Mouse (Mus musculus): ENCODE measurements around the gene Olfr351. TPM values are rescaled to one million over a fixed set of nuclear protein-coding genes. Genes with fewer than 3 reads are reported as not detected.

Gene Olfr351
- total RNA-seq (2022): not detected

DNA sequence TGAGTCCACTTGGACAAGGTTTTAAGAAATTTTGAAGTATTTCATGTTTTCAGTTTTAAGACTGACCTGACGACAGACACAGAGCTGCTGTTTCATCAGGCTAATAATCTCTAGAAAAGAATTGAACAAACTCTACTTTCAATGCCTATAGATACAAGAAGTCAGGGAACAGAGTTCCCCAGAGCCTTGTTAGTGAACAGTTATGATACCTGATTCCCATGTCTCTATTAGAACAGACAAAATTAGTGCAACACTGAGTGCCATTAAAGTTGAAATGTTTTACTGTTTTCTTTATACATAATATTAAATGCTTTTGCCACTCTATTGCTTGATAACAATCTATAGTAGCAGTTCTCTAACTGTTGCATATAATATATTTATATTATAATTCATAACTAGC is at the start of gene Olfr351:
Gene Olfr351, minus strand, starts transcription at position 101 of the 400 bp plus-strand sequence.
- no peak for DNase-seq (ENCODE audit: low spot score in 2 of 2)

- DNase-seq (ENCODE audit: low spot score in 2 of 2): no peak
These were observed 42.9 kb upstream of the Olfr351 start, which contains the start of gene Olfr354 for GRCm38 (mm10) chr2:36905380-36905779. Gene Olfr354, plus strand, starts transcription at chr2:36905680.

DNA sequence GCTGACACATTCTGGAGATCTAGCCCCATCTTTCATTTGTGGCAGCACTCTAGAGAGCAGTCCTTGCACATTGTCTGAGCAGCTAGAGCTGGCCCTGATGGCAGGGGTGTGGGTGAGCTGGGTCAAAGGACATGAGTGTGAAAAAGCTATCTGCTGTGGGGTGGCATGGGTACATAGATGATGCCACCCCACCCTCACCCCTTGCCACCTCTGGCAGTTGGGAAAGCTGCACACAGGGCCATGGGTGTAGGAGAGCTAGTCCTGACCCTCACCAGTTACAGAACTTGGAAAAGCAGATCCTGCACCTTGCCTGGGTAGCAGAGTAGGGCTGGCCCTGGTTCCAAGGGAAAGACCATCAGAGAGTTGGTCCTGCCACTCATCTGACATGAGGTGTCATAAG is 34.7 kb upstream of the Olfr351 start:
- no peak for DNase-seq (ENCODE audit: low spot score in 2 of 2)

DNA sequence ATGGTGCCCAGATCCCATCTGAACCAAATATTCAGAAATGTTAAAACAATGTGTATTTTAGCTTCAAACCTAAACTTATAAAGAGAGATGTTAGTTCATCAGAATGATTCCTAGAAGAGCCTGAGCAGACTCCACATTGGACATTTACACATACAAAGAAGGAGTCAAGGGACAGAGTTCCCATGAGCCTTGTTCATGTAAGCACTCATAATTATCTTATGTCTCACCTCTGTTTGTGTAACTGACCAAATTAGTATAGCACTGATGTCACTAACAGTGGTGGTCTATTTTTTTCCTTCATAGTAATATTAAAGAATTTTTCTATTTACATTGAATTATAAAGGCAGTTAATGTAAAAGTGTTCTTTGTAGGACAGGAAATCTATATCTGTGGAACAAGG is 30.4 kb upstream of the Olfr351 start, which contains the start of gene Olfr353:
Gene Olfr353, minus strand, starts transcription at position 101 of the 400 bp plus-strand sequence.
- no peak for DNase-seq (ENCODE audit: low spot score in 2 of 2)

GRCm38 (mm10) chr2:36868160-36868559 is 5.7 kb upstream of the Olfr351 start, which contains the start of gene Olfr352:
Gene Olfr352, plus strand, starts transcription at chr2:36868460.
- DNase-seq (ENCODE audit: low spot score in 2 of 2): no peak

DNA sequence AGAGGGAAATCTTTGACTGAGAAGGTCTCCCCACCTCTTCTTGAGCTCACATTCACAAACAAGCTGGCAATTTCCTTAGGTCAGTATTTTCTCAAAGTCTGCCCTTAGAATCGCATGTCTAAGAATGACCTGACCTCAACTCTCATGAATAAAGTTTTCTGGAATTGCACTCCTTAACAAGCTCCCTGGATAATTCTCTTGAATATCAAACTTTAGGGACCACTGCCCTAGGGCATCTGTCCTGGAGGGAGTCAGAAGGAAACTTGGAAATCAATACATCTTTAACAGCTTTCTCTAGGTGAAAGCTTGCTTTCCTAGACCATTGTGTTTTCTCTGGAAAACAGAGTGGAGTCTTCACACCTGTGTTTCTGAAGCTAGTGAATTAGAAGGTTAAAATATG is 16.4 kb downstream of the Olfr351 start, which contains the start of gene Olfr350:
Gene Olfr350, plus strand, starts transcription at position 301 of the 400 bp plus-strand sequence.
- no peak for DNase-seq (ENCODE audit: low spot score in 2 of 2)

- no peak for DNase-seq (ENCODE audit: low spot score in 2 of 2)
These were observed 45.5 kb downstream of the Olfr351 start, which contains the start of gene Olfr3 for GRCm38 (mm10) chr2:36816932-36817331. Gene Olfr3, minus strand, starts transcription at chr2:36817032.

Other genes with a start within 250 kb of the Olfr351 start
- not detected for gene Olfr345, start 222.6 kb downstream of the Olfr351 start, total RNA-seq (2022)
- gene Olfr346, start 176.9 kb downstream of the Olfr351 start, total RNA-seq (2022): not detected
- not detected for gene Olfr347, start 130.8 kb downstream of the Olfr351 start, total RNA-seq (2022)
- not detected for gene Olfr348, start 78.4 kb downstream of the Olfr351 start, total RNA-seq (2022)
- not detected for gene Olfr50, start 72.1 kb downstream of the Olfr351 start, total RNA-seq (2022)
- not detected for gene Olfr3, start 45.6 kb downstream of the Olfr351 start, total RNA-seq (2022)
- gene Olfr350, start 16.4 kb downstream of the Olfr351 start, total RNA-seq (2022): not detected
- not detected for gene Olfr352, start 5.8 kb upstream of the Olfr351 start, total RNA-seq (2022)
- gene Olfr353, start 30.3 kb upstream of the Olfr351 start, total RNA-seq (2022): not detected
- not detected for gene Olfr354, start 43.0 kb upstream of the Olfr351 start, total RNA-seq (2022)
- gene Olfr355, start 66.2 kb upstream of the Olfr351 start, total RNA-seq (2022): not detected
- gene Olfr356, start 74.5 kb upstream of the Olfr351 start, total RNA-seq (2022): not detected
- gene Olfr357, start 131.2 kb upstream of the Olfr351 start, total RNA-seq (2022): not detected
- not detected for gene Olfr358, start 146.7 kb upstream of the Olfr351 start, total RNA-seq (2022)
- not detected for gene Olfr360, start 203.1 kb upstream of the Olfr351 start, total RNA-seq (2022)
- gene Olfr361, start 226.6 kb upstream of the Olfr351 start, total RNA-seq (2022): not detected

All from gastrocnemius, adult 8-10 months (tissue).